26 mouse cellular contexts compared by ENCODE assay signal in genomic region chr10:69862829-69863228, GRCm38 (mm10).
DNase-seq lines count a peak whose midpoint lies in the region; ATAC-seq and TF ChIP-seq lines count a peak whose summit lies in the region.
"Had no signal": no experiment of that assay in that cellular context is flagged by ENCODE, and none has a peak within 500 bp of the region (broad histone marks: within the 10 kb centered on the region; RNA-seq: fewer than 3 reads in every experiment).

No protein-coding gene starts in this region.

- no peak for ATAC-seq in heart, embryonic 11.5 days (replicated peaks; ENCODE audit: insufficient number of reproducible peaks, low FRiP score, low TSS enrichment)
- ATAC-seq in heart, postnatal 0 days (ENCODE audit: insufficient read depth, low read depth): peak; percentile 24; the same call in 1 of the 2 replicates
- ATAC-seq in neural tube, embryonic 15.5 days (ENCODE audit: low FRiP score): no peak
- ATAC-seq: forebrain, postnatal 0 days; intestine, embryonic 15.5 days had no signal

- TF ChIP-seq EP300 in heart, postnatal 0 days (IDR thresholded peaks at IDR 0.05; ENCODE audit: low read depth): no peak

- intact Hi-C loops in heart, postnatal 25 days (cut with DNase I): no loop called here

- TF ChIP-seq CTCF in heart, postnatal 0 days (IDR thresholded peaks at IDR 0.05; ENCODE audit: low read depth): no peak

- no peaks in the 10 kb centered on the region for H3K27me3 ChIP-seq in heart, embryonic 11.5 days (ENCODE audit: control insufficient read depth, insufficient read depth, low read length)
- H3K27me3 ChIP-seq in heart, postnatal 0 days (ENCODE audit: control insufficient read depth, insufficient read depth, low read length): no peaks in the 10 kb centered on the region
- H3K27me3 ChIP-seq in neural tube, embryonic 15.5 days (replicated peaks): no peaks in the 10 kb centered on the region
- H3K27me3 ChIP-seq: CH12.LX; hindbrain, embryonic 12.5 days; intestine, embryonic 15.5 days; liver, embryonic 13.5 days had no signal

- H3K36me3 ChIP-seq in heart, embryonic 11.5 days (ENCODE audit: control insufficient read depth, insufficient read depth, low read length): peaks cover 3% of the 10 kb centered on the region; the same call in 1 of the 2 replicates
- 0 out of 2 replicates have a peak, but pooled peaks cover 2% of the 10 kb centered on the region for H3K36me3 ChIP-seq in heart, postnatal 0 days (replicated peaks; ENCODE audit: control insufficient read depth, insufficient read depth, low read length)
- 0 out of 2 replicates have a peak, but pooled peaks cover 4% of the 10 kb centered on the region for H3K36me3 ChIP-seq in neural tube, embryonic 15.5 days
- H3K36me3 ChIP-seq: embryonic facial prominence, embryonic 10.5 days; intestine, embryonic 15.5 days; liver, embryonic 13.5 days had no signal

- H3K27ac ChIP-seq in heart, embryonic 11.5 days (ENCODE audit: low read depth, low read length): 0 out of 2 replicates have a peak overlapping the region, but pooled peaks have one; percentile 11
- peak overlapping the region; percentile 34; the same call in 1 of the 2 replicates for H3K27ac ChIP-seq in heart, postnatal 0 days (ENCODE audit: low read depth)
- 0 out of 2 replicates have a peak overlapping the region, but pooled peaks have one; percentile 13 for H3K27ac ChIP-seq in neural tube, embryonic 15.5 days (replicated peaks)
- H3K27ac ChIP-seq: embryonic facial prominence, embryonic 10.5 days; hindbrain, embryonic 12.5 days; intestine, embryonic 15.5 days; left cerebral cortex, adult 2 months; liver, embryonic 13.5 days; stomach, postnatal 0 days had no signal

- H3K4me3 ChIP-seq in heart, embryonic 11.5 days (ENCODE audit: low read depth, low read length): no peak overlapping the region
- H3K4me3 ChIP-seq in heart, postnatal 0 days (ENCODE audit: low read depth, low read length): no peak overlapping the region
- H3K4me3 ChIP-seq in neural tube, embryonic 15.5 days (replicated peaks): no peak overlapping the region
- H3K4me3 ChIP-seq: embryonic facial prominence, embryonic 10.5 days; hindbrain, embryonic 12.5 days; intestine, embryonic 15.5 days; left cerebral cortex, adult 2 months; liver, embryonic 13.5 days had no signal

- no peak overlapping the region for H3K4me2 ChIP-seq in heart, embryonic 11.5 days
- no peak overlapping the region for H3K4me2 ChIP-seq in heart, postnatal 0 days (ENCODE audit: low read depth, low read length)
- H3K4me2 ChIP-seq in neural tube, embryonic 15.5 days: no peak overlapping the region
- H3K4me2 ChIP-seq: hindbrain, embryonic 12.5 days; intestine, embryonic 15.5 days; liver, embryonic 13.5 days; midbrain, embryonic 11.5 days had no signal

- H3K9ac ChIP-seq in heart, embryonic 11.5 days (ENCODE audit: low read depth, low read length): no peak overlapping the region
- no peak overlapping the region for H3K9ac ChIP-seq in heart, postnatal 0 days (replicated peaks; ENCODE audit: low read depth, low read length)
- no peak overlapping the region for H3K9ac ChIP-seq in neural tube, embryonic 15.5 days (replicated peaks)
- H3K9ac ChIP-seq: forebrain, postnatal 0 days; hindbrain, embryonic 12.5 days; intestine, embryonic 15.5 days; liver, embryonic 13.5 days had no signal

- WGBS in heart, embryonic 11.5 days (ENCODE audit: insufficient replicate concordance): 44% methylated on average over 8 of the region's 8 CpGs
- 26% methylated on average over 8 of the region's 8 CpGs for WGBS in heart, postnatal 0 days
- 61% methylated on average over 8 of the region's 8 CpGs for WGBS in neural tube, embryonic 15.5 days

- no peaks in the 10 kb centered on the region for H3K9me3 ChIP-seq in heart, embryonic 11.5 days (replicated peaks; ENCODE audit: control insufficient read depth, low read length)
- no peaks in the 10 kb centered on the region for H3K9me3 ChIP-seq in heart, postnatal 0 days (replicated peaks; ENCODE audit: control insufficient read depth, low read length)
- H3K9me3 ChIP-seq in neural tube, embryonic 15.5 days (replicated peaks): no peaks in the 10 kb centered on the region
- H3K9me3 ChIP-seq: embryonic facial prominence, embryonic 10.5 days; hindbrain, embryonic 12.5 days; intestine, embryonic 15.5 days; liver, embryonic 13.5 days had no signal

- peaks cover 7% of the 10 kb centered on the region for H3K4me1 ChIP-seq in heart, embryonic 11.5 days (ENCODE audit: control insufficient read depth, insufficient read depth, low read length)
- H3K4me1 ChIP-seq in heart, postnatal 0 days (ENCODE audit: control insufficient read depth, insufficient read depth): peaks cover 8% of the 10 kb centered on the region; the same call in 1 of the 2 replicates
- peaks cover 26% of the 10 kb centered on the region for H3K4me1 ChIP-seq in neural tube, embryonic 15.5 days

- no peak for DNase-seq in heart, postnatal 25 days (ENCODE audit: low spot score)
- DNase-seq in heart, postnatal 0 days (ENCODE audit: low spot score): no peak
- no peak for DNase-seq in heart, adult 18-20 months
- DNase-seq in ES-CJ7 (ENCODE audit: low read depth, low spot score): peak; percentile 76
- no peak for DNase-seq in urinary bladder, postnatal 4 days (ENCODE audit: low spot score in 2 of 2)
- DNase-seq: adrenal gland, postnatal 25 days; B cell, adult 2 months; cerebellum, adult 9-11 months; forebrain, postnatal 0 days; gastrocnemius, postnatal 36 days; kidney, adult 8-10 months; kidney, postnatal 10 days; liver, embryonic 13.5 days; lung, adult 2 months; lung, postnatal 14 days; thymus, adult 2 months; thymus, postnatal 4 days had no signal
